Mouse (Mus musculus) kidney, postnatal 0 days (tissue): ENCODE results near the gene Tmsb15l. TPM values are rescaled to one million over a fixed set of nuclear protein-coding genes. Genes with fewer than 3 reads are reported as not detected.
"Not testable (repeated sequence)": the region's sequence is repeated elsewhere in the genome, so short reads cannot be mapped to it uniquely, and the experiment has no call there.

ENCODE experiments used
- ATAC-seq: fragments of 200-750 bp; cut with Nextera tagmentation; replicated peaks from 2 replicates; pipeline ENCODE4 v1.8.0; 2017; ENCODE audit warnings: low read depth, moderate number of reproducible peaks, moderate TSS enrichment, moderate library complexity; ENCODE audit not compliant: low FRiP score
- DNase-seq: peaks from one replicate; pipeline ENCODE4 v3.0.0-alpha.2; 2016; ENCODE audit warnings: low spot score
- H3K27ac ChIP-seq: fragments of 300-500 bp; sonication (generic); 2 replicates; pipeline ENCODE4 v1.5.1; 2014; ENCODE audit warnings: mild to moderate bottlenecking
- H3K27me3 ChIP-seq: fragments of 300-500 bp; sonication (generic); 2 replicates; pipeline ENCODE4 v1.6.1; 2014; ENCODE audit warnings: low read length, mixed read lengths; ENCODE audit not compliant: insufficient read depth
- H3K36me3 ChIP-seq: fragments of 300-500 bp; sonication (generic); 2 replicates; pipeline ENCODE4 v1.6.1; 2014; ENCODE audit warnings: low read length, mixed read lengths; ENCODE audit not compliant: insufficient read depth
- H3K4me1 ChIP-seq: fragments of 300-500 bp; sonication (generic); replicated peaks from 2 replicates; pipeline ENCODE4 v1.6.1; 2014; ENCODE audit warnings: antibody characterized with exemption, low read length, mixed read lengths; ENCODE audit not compliant: insufficient read depth
- H3K4me2 ChIP-seq: fragments of 300-500 bp; sonication (generic); 2 replicates; pipeline ENCODE4 v1.6.1; 2014; ENCODE audit warnings: mild to moderate bottlenecking, low read length, moderate library complexity, mixed read lengths
- H3K4me3 ChIP-seq: fragments of 300-500 bp; sonication (generic); replicated peaks from 2 replicates; pipeline ENCODE4 v1.5.1; 2014; ENCODE audit warnings: low read depth, low read length
- H3K9ac ChIP-seq: fragments of 300-500 bp; sonication (generic); 2 replicates; pipeline ENCODE4 v1.6.1; 2014; ENCODE audit warnings: low read depth, low read length
- H3K9me3 ChIP-seq: fragments of 300-500 bp; sonication (generic); replicated peaks from 2 replicates; pipeline ENCODE4 v1.6.1; 2016; ENCODE audit warnings: low read length, inconsistent platforms, mixed read lengths
- CTCF ChIP-seq: IDR thresholded peaks from 2 replicates; pipeline ENCODE4 v1.5.1; 2016; ENCODE audit warnings: antibody characterized with exemption, low read depth, mild to moderate bottlenecking, moderate library complexity
- WGBS: fragments of 180-500 bp; shearing (Covaris S2); extraction: QIAGEN DNeasy Blood & Tissue Kit; methylation state at CpG from one replicate; pipeline ENCODE4 v1.1.7; 2014; 5-methylcytosine and 5-hydroxymethylcytosine counted together
- polyA plus RNA-seq: library from polyadenylated mRNA; unstranded; fragments of >200 nt; fragmentation: Nextera tagmentation; extraction: Ambion mirVana; gene quantifications from 2 replicates; pipeline ENCODE4 v1.2.1, GENCODE M21; 2015

Tmsb15l gene
- polyA plus RNA-seq, 1 experiment from 2014 or later = 5.9 TPM

DNA sequence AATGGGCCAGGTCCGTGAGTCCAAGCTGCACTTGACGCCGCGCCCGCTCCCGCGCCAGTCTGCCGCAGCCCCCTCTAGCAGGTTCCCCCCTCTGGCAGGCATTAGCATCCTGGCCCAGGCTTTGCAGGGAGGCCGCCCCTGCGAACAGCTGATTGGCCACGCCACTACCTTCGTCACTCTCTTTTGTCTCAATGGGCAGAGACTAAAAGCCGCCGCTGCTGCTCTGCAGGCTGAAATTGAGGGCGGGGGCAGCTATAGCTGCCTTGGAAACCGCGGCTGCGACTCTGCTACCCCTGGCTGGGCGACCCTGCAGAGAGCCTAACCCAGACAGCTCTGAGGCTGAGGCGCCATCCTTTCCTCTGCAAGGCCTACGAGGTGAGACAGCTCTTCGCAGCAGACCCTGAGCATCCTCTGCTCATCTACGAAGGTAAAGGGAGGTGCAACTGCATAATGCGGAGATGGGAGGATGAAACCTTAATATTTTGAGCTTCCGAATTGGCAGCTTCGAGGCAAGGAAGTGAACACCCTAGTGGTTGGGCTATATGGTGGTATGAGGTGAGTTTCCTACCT lies 16.4 kb upstream of the Tmsb15l start, which contains the start of gene Zcchc18:
Gene Zcchc18, plus strand, starts transcription at position 178 of the 570 bp plus-strand sequence.
- Histone ChIP-seq H3K36me3 (no peaks in the 10 kb centered on the region), H3K27me3 (no peaks in the 10 kb centered on the region), H3K4me3 (peak within 1 kb of the TSS; percentile 32), H3K4me2 (peak within 1 kb of the TSS; percentile 57), H3K9ac (peak within 1 kb of the TSS; percentile 27; the same call in 1 of the 2 replicates), H3K9me3 (no peaks in the 10 kb centered on the region), H3K4me1 (no peaks in the 10 kb centered on the region), H3K27ac (no peak within 1 kb of the TSS)
- WGBS = 24% methylated on average over 26 of the region's 26 CpGs
- peak; percentile 76 for DNase-seq
- TF ChIP-seq CTCF = no peak
- ATAC-seq = peak; percentile 90

DNA sequence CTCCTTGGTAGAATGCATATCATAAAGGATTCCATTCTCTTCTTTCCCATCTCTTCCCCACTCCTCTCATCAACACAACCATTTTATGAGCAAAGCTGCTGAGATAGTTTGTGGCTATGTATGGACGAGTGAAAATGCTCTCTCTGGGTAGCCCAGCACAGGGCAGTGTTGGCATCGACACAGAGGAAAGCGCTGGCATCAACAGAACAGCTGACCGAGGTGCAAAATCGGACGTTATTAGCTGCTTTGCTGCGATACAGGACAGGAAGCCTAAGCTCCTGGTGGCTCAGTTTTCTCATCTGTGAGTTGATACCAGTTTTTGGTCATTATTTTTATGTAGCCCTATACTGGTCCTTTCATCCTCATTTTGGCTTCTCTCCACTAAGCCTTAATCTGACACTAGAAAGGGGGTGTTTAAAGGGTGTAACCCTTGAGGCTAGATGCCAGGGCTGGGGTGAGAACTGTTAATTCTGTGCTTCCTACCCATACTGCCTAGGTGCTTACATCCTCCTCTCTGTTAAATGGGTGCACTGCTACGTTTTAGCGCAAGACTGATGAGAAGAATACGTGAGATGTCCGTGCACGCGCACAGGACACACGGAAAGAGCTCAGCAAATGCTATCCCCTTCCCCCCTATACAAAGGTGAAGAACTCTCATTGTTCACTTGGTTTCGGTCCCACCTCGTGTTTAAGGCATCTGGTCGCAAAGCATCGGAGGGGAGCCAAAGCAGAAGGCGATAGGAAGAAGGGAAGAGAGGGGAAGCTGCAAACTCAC lies 15.7 kb upstream of the Tmsb15l start:
- Histone ChIP-seq H3K27me3 (no peaks in the 10 kb centered on the region), H3K36me3 (no peaks in the 10 kb centered on the region)
- DNase-seq = no peak

GRCm38 (mm10) chrX:136991274-136991673 lies 14.6 kb upstream of the Tmsb15l start:
- Histone ChIP-seq H3K27ac (no peak overlapping the region), H3K4me2 (no peak overlapping the region), H3K9me3 (no peaks in the 10 kb centered on the region), H3K27me3 (no peaks in the 10 kb centered on the region), H3K36me3 (no peaks in the 10 kb centered on the region), H3K4me3 (no peak overlapping the region), H3K9ac (no peak overlapping the region), H3K4me1 (no peaks in the 10 kb centered on the region)
- ATAC-seq = no peak
- DNase-seq = no peak
- no peak for TF ChIP-seq CTCF
- 67% methylated on average over 2 of the region's 2 CpGs for WGBS

More for the DNA sequence above, 15.7 kb upstream of the Tmsb15l start:
- Histone ChIP-seq H3K4me2 (peak overlapping the region; percentile 57), H3K9ac (peak overlapping the region; percentile 27; the same call in 1 of the 2 replicates), H3K9me3 (no peaks in the 10 kb centered on the region), H3K27ac (no peak overlapping the region), H3K4me3 (peak overlapping the region; percentile 32), H3K4me1 (no peaks in the 10 kb centered on the region)
- TF ChIP-seq CTCF = no peak
- ATAC-seq = 0 out of 2 replicates have a peak, but pooled peaks have one; percentile 12
- WGBS = 33% methylated on average over 19 of the region's 19 CpGs

DNA sequence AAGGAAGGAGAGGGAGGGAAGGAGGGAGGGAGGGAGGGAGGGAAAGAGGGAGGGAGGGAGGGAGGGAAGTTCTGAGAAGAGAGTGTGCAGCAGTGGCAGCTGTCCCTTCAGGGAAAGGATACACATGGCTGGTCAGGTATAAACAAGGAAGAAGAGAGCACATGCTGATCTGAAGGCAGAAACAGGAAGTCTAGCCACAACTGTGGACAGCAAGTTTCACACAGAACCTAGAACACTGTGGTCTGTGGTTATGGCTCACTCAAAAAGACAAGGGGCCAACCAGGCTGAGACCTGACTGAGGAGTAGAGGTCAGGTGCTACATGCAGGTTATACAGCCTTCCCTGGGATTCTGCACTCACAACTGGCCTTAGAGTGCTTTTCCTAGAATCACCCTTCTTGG lies 9.4 kb upstream of the Tmsb15l start:
- Histone ChIP-seq H3K36me3 (no peaks in the 10 kb centered on the region), H3K27me3 (no peaks in the 10 kb centered on the region), H3K4me1 (no peaks in the 10 kb centered on the region), H3K4me2 (no peak overlapping the region), H3K4me3 (no peak overlapping the region), H3K9me3 (no peaks in the 10 kb centered on the region), H3K9ac (no peak overlapping the region), H3K27ac (no peak overlapping the region)
- ATAC-seq (peak; percentile 68; the same call in 1 of the 2 replicates), DNase-seq (no peak)
- TF ChIP-seq CTCF = no peak

DNA sequence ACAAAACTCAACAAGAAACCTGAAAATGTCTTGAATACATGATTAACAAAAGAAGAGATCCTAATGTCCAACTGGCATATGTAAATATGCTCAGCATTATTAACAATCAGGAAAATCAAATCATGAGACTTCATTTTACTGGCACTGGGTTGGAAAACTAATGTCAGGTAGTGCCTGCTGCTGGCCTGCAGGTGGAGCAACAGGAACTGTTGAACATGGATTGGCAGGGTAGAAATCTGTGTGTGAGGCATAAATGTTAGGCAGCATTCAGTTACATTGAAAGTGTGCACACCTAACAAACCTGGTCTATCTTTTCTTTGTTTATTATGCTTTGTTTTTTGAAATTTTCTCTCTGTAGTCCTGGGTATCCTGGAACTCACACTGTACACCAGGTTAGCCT lies 1.9 kb upstream of the Tmsb15l start:
- Histone ChIP-seq H3K4me3 (no peak overlapping the region), H3K9me3 (no peaks in the 10 kb centered on the region), H3K27me3 (no peaks in the 10 kb centered on the region), H3K9ac (no peak overlapping the region), H3K36me3 (no peaks in the 10 kb centered on the region), H3K27ac (no peak overlapping the region), H3K4me1 (no peaks in the 10 kb centered on the region), H3K4me2 (no peak overlapping the region)
- ATAC-seq = no peak
- peak; percentile 65 for TF ChIP-seq CTCF
- peak; percentile 19 for DNase-seq

DNA sequence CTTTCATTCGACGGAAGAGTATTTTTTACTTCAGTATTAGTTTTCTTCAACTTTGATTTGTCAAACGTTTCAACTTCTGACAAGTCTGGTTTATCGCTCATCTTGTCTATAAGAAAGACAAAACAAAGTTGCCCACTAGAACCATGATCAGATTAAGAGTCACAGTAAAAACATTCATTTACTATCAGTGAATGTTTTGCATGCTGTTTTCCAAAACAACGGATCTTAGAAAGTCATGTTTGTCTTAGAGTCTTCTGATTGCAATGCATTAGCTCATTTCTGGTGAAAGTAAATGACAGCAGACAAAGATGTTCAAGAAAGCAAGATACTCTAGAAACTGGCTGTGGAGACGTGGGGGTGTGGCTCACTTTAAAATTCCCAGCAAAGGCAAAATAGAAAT lies 1.3 kb downstream of the Tmsb15l start, which contains the start of gene Tmsb15b2:
Gene Tmsb15b2, minus strand, starts transcription at position 101 of the 400 bp plus-strand sequence.
- H3K9ac ChIP-seq, H3K4me1 ChIP-seq, H3K36me3 ChIP-seq, H3K9me3 ChIP-seq, DNase-seq, ATAC-seq, H3K27me3 ChIP-seq, H3K27ac ChIP-seq: not testable (repeated sequence)
- Histone ChIP-seq H3K4me2 (peak within 1 kb of the TSS; percentile 48), H3K4me3 (peak within 1 kb of the TSS; percentile 28)
- 82% methylated on average over 6 of the region's 6 CpGs for WGBS
